Mouse (Mus musculus) hindlimb bud, embryonic 11.5 days (tissue): ENCODE data around the gene Gm9045.
A peak's percentile ranks its signal among the peaks of the same experiment; 100 is the strongest.
"Not testable (repeated sequence)": the region's sequence is repeated elsewhere in the genome, so short reads cannot be mapped to it uniquely, and the experiment has no call there.

Experiments
- DNase-seq: peaks from one replicate; pipeline ENCODE4 v3.0.0-alpha.2; 2012; ENCODE audit warnings: low read depth, low spot score; ENCODE audit errors: extremely low spot score

The Gm9045 gene

DNA sequence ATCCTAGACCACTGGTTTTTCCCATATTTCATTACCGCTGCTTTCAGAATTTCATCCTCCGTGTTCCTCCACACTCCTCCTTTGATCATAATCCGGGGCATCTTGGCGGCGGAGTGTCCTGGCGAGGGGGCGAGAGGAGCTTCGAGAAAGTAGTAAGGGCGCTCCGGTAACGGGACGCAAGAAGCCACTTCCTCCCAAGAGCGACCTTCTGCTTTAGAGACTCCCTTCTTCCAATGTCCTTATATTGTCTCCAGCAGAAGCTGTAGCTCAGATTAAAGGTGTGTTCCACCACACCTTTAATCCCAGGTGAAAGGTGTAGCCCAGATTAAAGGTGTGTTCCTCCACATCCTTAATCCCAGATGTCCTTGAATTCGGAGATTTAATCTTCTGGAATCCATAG, at the start of gene Gm9045:
TSS of gene Gm9045 (minus strand) at position 101 of the 400 bp plus-strand sequence.
- DNase-seq: not testable (repeated sequence)

DNA sequence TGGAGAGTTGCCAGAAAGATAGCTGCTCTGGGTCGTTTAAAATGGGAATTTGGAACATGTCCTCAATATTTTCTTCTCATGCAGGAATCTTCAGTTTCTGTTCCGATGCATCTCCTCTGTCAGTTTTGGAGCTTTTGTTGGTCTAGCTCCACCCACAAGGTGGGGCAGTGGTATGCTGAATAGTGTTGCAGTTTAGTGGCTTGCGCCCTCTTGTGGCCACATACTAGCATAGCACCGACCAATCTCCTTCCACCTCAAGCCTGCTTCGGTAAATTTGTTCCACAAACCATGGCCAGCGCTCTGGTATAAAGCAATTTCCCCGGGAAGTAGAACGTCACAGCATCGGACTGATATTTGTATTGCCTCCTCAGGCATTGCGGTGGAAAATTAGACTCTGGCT, 32.8 kb upstream of the Gm9045 start:
- peak; percentile 60 for DNase-seq

DNA sequence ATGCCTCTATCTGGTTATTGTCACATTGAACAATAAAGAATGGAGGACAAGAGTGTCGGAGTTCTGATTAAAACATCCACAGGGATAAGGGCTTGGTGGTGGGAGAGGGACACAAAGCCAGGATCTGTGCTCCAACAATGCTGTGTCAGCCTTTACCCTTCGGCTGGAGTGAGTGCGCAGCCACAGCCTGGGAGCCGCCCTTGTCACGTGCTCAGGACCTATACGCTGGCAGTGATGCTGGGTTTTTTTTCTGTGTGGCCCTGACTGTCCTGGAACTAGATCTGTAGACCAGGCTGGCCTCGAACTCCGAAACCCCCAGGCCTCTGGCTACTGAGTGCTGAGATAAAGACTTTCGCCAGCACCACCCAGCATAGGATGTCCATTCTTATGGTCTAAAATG, 31.9 kb upstream of the Gm9045 start:
- DNase-seq: no peak

DNA sequence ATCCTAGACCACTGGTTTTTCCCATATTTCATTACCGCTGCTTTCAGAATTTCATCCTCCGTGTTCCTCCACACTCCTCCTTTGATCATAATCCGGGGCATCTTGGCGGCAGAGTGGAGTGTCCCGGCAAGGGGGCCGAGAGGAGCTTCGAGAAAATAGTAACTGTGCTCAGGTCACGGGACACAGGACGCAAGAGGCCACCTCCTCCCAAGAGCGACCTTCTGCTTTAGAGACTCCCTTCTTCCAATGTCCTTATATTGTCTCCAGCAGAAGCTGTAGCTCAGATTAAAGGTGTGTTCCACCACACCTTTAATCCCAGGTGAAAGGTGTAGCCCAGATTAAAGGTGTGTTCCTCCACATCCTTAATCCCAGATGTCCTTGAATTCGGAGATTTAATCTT, 16.4 kb upstream of the Gm9045 start, which contains the start of gene Gm9049:
TSS of gene Gm9049 (minus strand) at position 101 of the 400 bp plus-strand sequence.
- DNase-seq: not testable (repeated sequence)

DNA sequence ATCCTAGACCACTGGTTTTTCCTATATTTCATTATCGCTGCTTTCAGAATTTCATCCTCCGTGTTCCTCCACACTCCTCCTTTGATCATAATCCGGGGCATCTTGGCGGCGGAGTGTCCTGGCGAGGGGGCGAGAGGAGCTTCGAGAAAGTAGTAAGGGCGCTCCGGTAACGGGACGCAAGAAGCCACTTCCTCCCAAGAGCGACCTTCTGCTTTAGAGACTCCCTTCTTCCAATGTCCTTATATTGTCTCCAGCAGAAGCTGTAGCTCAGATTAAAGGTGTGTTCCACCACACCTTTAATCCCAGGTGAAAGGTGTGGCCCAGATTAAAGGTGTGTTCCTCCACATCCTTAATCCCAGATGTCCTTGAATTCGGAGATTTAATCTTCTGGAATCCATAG, 10.9 kb upstream of the Gm9045 start, which contains the start of gene Gm9048:
TSS of gene Gm9048 (minus strand) at position 101 of the 400 bp plus-strand sequence.
- DNase-seq: not testable (repeated sequence)

DNA sequence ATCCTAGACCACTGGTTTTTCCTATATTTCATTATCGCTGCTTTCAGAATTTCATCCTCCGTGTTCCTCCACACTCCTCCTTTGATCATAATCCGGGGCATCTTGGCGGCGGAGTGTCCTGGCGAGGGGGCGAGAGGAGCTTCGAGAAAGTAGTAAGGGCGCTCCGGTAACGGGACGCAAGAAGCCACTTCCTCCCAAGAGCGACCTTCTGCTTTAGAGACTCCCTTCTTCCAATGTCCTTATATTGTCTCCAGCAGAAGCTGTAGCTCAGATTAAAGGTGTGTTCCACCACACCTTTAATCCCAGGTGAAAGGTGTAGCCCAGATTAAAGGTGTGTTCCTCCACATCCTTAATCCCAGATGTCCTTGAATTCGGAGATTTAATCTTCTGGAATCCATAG, 5.5 kb upstream of the Gm9045 start, which contains the start of gene Gm9046:
TSS of gene Gm9046 (minus strand) at position 101 of the 400 bp plus-strand sequence.
- not testable (repeated sequence) for DNase-seq

DNA sequence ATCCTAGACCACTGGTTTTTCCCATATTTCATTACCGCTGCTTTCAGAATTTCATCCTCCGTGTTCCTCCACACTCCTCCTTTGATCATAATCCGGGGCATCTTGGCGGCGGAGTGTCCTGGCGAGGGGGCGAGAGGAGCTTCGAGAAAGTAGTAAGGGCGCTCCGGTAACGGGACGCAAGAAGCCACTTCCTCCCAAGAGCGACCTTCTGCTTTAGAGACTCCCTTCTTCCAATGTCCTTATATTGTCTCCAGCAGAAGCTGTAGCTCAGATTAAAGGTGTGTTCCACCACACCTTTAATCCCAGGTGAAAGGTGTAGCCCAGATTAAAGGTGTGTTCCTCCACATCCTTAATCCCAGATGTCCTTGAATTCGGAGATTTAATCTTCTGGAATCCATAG, 5.3 kb downstream of the Gm9045 start, which contains the start of gene Gm9044:
TSS of gene Gm9044 (minus strand) at position 101 of the 400 bp plus-strand sequence.
- not testable (repeated sequence) for DNase-seq

- not testable (repeated sequence) for DNase-seq
Observed at GRCm38 (mm10) chr10:118326869-118327268, 10.8 kb downstream of the Gm9045 start, which contains the start of gene Gm9040. Gene Gm9040, minus strand, starts transcription at chr10:118326969.

GRCm38 (mm10) chr10:118319024-118319423, 18.6 kb downstream of the Gm9045 start:
- DNase-seq: no peak

GRCm38 (mm10) chr10:118302133-118302532, 35.5 kb downstream of the Gm9045 start:
- DNase-seq: not testable (repeated sequence)

- no peak for DNase-seq
Observed at GRCm38 (mm10) chr10:118294938-118295337, 42.7 kb downstream of the Gm9045 start, which contains the start of gene Iltifb. Gene Iltifb, minus strand, starts transcription at chr10:118295038.
